Mouse (Mus musculus): ENCODE data around the gene Coa6. TPM values are rescaled to one million over a fixed set of nuclear protein-coding genes. Genes with fewer than 3 reads are reported as not detected.

Gene Coa6
- polyA plus RNA-seq (2014; fragmentation: Illumina TruSeq; extraction: RNeasy Lipid Tissue Mini Kit (QIAGEN cat#74804); ENCODE audit: low read depth, low replicate concordance) = 56.4 TPM

GRCm38 (mm10) chr8:126422174-126422919 lies at the start of gene Coa6:
Gene Coa6, plus strand, starts transcription at chr8:126422515.

GRCm38 (mm10) chr8:126474299-126475187 lies 52.2 kb downstream of the Coa6 start, which contains the start of gene Tarbp1:
Gene Tarbp1, minus strand, starts transcription at chr8:126475065.

Other genes starting within 250 kb of the Coa6 start
- 0.32 TPM for gene Slc35f3, start 124.0 kb upstream of the Coa6 start, polyA plus RNA-seq (2014; fragmentation: Illumina TruSeq; extraction: RNeasy Lipid Tissue Mini Kit (QIAGEN cat#74804); ENCODE audit: low read depth, low replicate concordance)
- gene Tarbp1, start 52.5 kb downstream of the Coa6 start, polyA plus RNA-seq (2014; fragmentation: Illumina TruSeq; extraction: RNeasy Lipid Tissue Mini Kit (QIAGEN cat#74804); ENCODE audit: low read depth, low replicate concordance) = 12.2 TPM
- gene Irf2bp2, start 171.5 kb downstream of the Coa6 start, polyA plus RNA-seq (2014; fragmentation: Illumina TruSeq; extraction: RNeasy Lipid Tissue Mini Kit (QIAGEN cat#74804); ENCODE audit: low read depth, low replicate concordance) = 52.3 TPM